Mouse (Mus musculus): ENCODE results near the gene 1700067K01Rik. TPM values are rescaled to one million over a fixed set of nuclear protein-coding genes. Genes with fewer than 3 reads are reported as not detected.
"Not testable (repeated sequence)": the region's sequence is repeated elsewhere in the genome, so short reads cannot be mapped to it uniquely, and the experiment has no call there.

Gene 1700067K01Rik
- polyA plus RNA-seq, 1 experiment from 2014 or later: 1.4 TPM

DNA sequence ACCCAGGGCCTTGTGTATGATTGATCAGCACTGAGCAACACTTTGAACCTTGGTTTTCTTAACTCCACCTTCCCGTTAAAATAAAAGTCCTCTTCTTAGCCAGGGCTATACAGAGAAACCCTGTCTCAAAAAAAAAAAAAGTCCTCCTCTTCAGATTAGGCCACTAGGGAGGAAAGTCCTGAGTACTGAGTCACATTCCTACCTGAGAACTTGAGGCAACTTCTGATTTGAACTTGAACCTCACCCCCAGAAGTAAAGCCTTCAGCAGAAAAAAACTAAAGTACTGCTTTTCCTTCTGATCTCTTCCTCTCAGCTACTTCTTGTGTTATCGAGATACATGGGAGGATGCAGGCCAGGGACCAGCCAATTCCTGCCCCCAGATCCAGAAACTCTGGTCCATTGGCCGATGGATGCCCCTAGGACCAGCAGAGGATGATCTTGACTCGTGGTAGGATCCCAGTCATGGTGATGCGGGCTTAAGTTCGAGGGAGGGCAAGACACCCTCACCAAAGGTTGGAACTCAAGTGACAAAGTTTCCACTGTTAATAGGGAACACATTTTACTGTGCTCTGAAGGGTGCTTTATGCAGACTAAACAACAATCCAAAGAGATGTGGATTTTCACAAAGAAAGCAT is 2.4 kb downstream of the 1700067K01Rik start:
- peak overlapping the region; percentile 59 for H3K4me3 ChIP-seq

GRCm38 (mm10) chr8:84004533-84005201 is 3.4 kb downstream of the 1700067K01Rik start:
- under 1% methylated on average over 30 of the region's 30 CpGs for WGBS
- Histone ChIP-seq H3K4me3 (peak overlapping the region; percentile 59), H3K27ac (replicated peaks) (peak overlapping the region; percentile 75), H3K4me1 (peaks cover 29% of the 10 kb centered on the region), H3K9ac (replicated peaks) (peak overlapping the region; percentile 68), H3K9me3 (no peaks in the 10 kb centered on the region), H3K4me2 (replicated peaks) (peak overlapping the region; percentile 91), H3K27me3 (peaks cover 14% of the 10 kb centered on the region), H3K36me3 (peaks cover 15% of the 10 kb centered on the region)
- ATAC-seq (replicated peaks): peak; percentile 86

More for the DNA sequence above, 2.4 kb downstream of the 1700067K01Rik start:
- Histone ChIP-seq H3K4me1 (peaks cover 38% of the 10 kb centered on the region), H3K9me3 (no peaks in the 10 kb centered on the region), H3K36me3 (peaks cover 17% of the 10 kb centered on the region), H3K27me3 (peaks cover 14% of the 10 kb centered on the region), H3K4me2 (replicated peaks) (peak overlapping the region; percentile 91), H3K27ac (replicated peaks) (no peak overlapping the region), H3K9ac (replicated peaks) (peak overlapping the region; percentile 68)
- 70% methylated on average over 6 of the region's 6 CpGs for WGBS
- ATAC-seq (replicated peaks): no peak

- not testable (repeated sequence) for H3K4me2 ChIP-seq (replicated peaks)
Measured at GRCm38 (mm10) chr8:84005502-84005901, 4.2 kb downstream of the 1700067K01Rik start.

DNA sequence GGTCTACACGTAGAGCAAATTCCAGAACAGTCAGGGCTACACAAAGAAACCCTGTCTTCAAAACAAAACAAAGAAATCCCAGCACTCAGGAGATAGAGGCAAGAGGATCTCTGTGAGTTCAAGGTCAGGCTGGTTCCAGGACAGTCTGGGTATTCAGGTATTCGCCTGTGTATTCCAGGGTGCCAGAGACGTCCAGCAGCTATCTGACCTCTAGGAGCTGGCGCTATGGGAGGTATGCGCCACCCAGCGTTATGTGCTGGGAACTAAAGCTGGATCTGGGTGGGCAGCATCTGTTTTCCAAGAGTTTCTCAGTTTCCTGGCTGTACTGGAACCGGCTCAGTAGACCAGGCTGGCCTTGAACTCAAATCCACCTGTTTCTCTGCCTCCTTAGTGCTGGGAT is 7.1 kb downstream of the 1700067K01Rik start:
- peaks cover 34% of the 10 kb centered on the region for H3K27me3 ChIP-seq
- no peaks in the 10 kb centered on the region for H3K36me3 ChIP-seq
- no peak overlapping the region for H3K4me2 ChIP-seq (replicated peaks)
- no peak overlapping the region for H3K9ac ChIP-seq (replicated peaks)
- WGBS: 20% methylated on average over 7 of the region's 7 CpGs
- H3K4me1 ChIP-seq: peaks cover 36% of the 10 kb centered on the region
- H3K4me3 ChIP-seq: no peak overlapping the region
- no peak overlapping the region for H3K27ac ChIP-seq (replicated peaks)
- H3K9me3 ChIP-seq: no peaks in the 10 kb centered on the region
- ATAC-seq (replicated peaks): no peak

More at GRCm38 (mm10) chr8:84005502-84005901, 4.2 kb downstream of the 1700067K01Rik start:
- not testable (repeated sequence) for H3K27ac ChIP-seq (replicated peaks); ATAC-seq (replicated peaks); H3K9ac ChIP-seq (replicated peaks); H3K9me3 ChIP-seq; H3K4me3 ChIP-seq; H3K36me3 ChIP-seq
- WGBS: 92% methylated on average over 7 of the region's 7 CpGs
- H3K4me1 ChIP-seq: peaks cover 28% of the 10 kb centered on the region
- peaks cover 20% of the 10 kb centered on the region for H3K27me3 ChIP-seq

DNA sequence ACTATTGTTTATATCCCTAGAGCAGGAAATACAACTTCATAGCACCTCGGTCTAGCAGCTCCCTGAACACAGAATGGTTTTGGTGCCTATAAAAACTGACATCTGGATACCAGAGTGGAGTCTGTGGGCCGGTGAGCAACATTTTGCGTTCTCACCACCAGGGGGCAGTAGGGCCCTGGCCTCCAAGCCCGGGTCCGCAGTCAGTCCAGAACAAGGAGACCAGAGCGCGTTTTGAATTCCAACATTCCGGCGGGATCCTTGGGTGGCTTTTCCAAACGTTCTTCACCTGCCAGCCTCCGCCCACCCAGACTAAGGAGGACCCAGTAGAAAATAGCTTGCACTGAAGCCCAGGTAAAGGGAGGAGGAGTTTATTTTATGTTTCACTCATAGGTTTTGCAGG is 8.6 kb downstream of the 1700067K01Rik start:
- Histone ChIP-seq H3K9ac (replicated peaks) (no peak overlapping the region), H3K4me3 (no peak overlapping the region)

GRCm38 (mm10) chr8:84010625-84011611 is 9.6 kb downstream of the 1700067K01Rik start:
- WGBS: 1% methylated on average over 80 of the region's 83 CpGs
- Histone ChIP-seq H3K4me1 (peaks cover 23% of the 10 kb centered on the region), H3K36me3 (no peaks in the 10 kb centered on the region), H3K27me3 (peaks cover 41% of the 10 kb centered on the region), H3K9me3 (no peaks in the 10 kb centered on the region), H3K9ac (replicated peaks) (peak overlapping the region; percentile 46), H3K4me2 (replicated peaks) (peak overlapping the region; percentile 92), H3K27ac (replicated peaks) (no peak overlapping the region), H3K4me3 (peak overlapping the region; percentile 48)
- ATAC-seq (replicated peaks): peak; percentile 44; the same call in 1 of the 2 replicates

More for the DNA sequence above, 8.6 kb downstream of the 1700067K01Rik start:
- Histone ChIP-seq H3K4me2 (replicated peaks) (0 out of 2 replicates have a peak overlapping the region, but pooled peaks have one; percentile 13), H3K27ac (replicated peaks) (no peak overlapping the region), H3K9me3 (no peaks in the 10 kb centered on the region), H3K27me3 (peaks cover 41% of the 10 kb centered on the region), H3K36me3 (no peaks in the 10 kb centered on the region), H3K4me1 (peaks cover 26% of the 10 kb centered on the region)
- WGBS: 2% methylated on average over 11 of the region's 11 CpGs
- no peak for ATAC-seq (replicated peaks)

GRCm38 (mm10) chr8:84011705-84012498 is 10.6 kb downstream of the 1700067K01Rik start, which contains the start of gene 2210011C24Rik:
Gene 2210011C24Rik, minus strand, starts transcription at chr8:84012171.
- no peaks in the 10 kb centered on the region for H3K9me3 ChIP-seq
- peak within 1 kb of the TSS; percentile 92 for H3K4me2 ChIP-seq (replicated peaks)
- H3K36me3 ChIP-seq: no peaks in the 10 kb centered on the region
- peak within 1 kb of the TSS; percentile 48 for H3K4me3 ChIP-seq
- H3K27ac ChIP-seq (replicated peaks): no peak within 1 kb of the TSS
- peak within 1 kb of the TSS; percentile 46 for H3K9ac ChIP-seq (replicated peaks)
- ATAC-seq (replicated peaks): peak; percentile 30; the same call in 1 of the 2 replicates
- 1% methylated on average over 45 of the region's 45 CpGs for WGBS
- H3K4me1 ChIP-seq: peaks cover 23% of the 10 kb centered on the region
- H3K27me3 ChIP-seq: peaks cover 41% of the 10 kb centered on the region

- peak overlapping the region; percentile 48 for H3K4me3 ChIP-seq
Measured at GRCm38 (mm10) chr8:84012499-84013165, 11.3 kb downstream of the 1700067K01Rik start.

GRCm38 (mm10) chr8:84015833-84016232 is 14.5 kb downstream of the 1700067K01Rik start:
- no peaks in the 10 kb centered on the region for H3K9me3 ChIP-seq
- peaks cover 37% of the 10 kb centered on the region for H3K27me3 ChIP-seq
- H3K9ac ChIP-seq (replicated peaks): no peak overlapping the region
- H3K36me3 ChIP-seq: no peaks in the 10 kb centered on the region
- no peak overlapping the region for H3K4me2 ChIP-seq (replicated peaks)
- no peak overlapping the region for H3K27ac ChIP-seq (replicated peaks)
- ATAC-seq (replicated peaks): no peak
- no peak overlapping the region for H3K4me3 ChIP-seq
- WGBS: 95% methylated on average over 5 of the region's 5 CpGs
- H3K4me1 ChIP-seq: peaks cover 18% of the 10 kb centered on the region

More at GRCm38 (mm10) chr8:84012499-84013165, 11.3 kb downstream of the 1700067K01Rik start:
- Histone ChIP-seq H3K27me3 (peaks cover 43% of the 10 kb centered on the region), H3K27ac (replicated peaks) (no peak overlapping the region), H3K4me1 (peaks cover 23% of the 10 kb centered on the region), H3K9ac (replicated peaks) (no peak overlapping the region), H3K9me3 (no peaks in the 10 kb centered on the region), H3K4me2 (replicated peaks) (peak overlapping the region; percentile 92), H3K36me3 (no peaks in the 10 kb centered on the region)
- ATAC-seq (replicated peaks): no peak
- WGBS: 4% methylated on average over 34 of the region's 35 CpGs

GRCm38 (mm10) chr8:84019738-84020137 is 18.4 kb downstream of the 1700067K01Rik start:
- no peak overlapping the region for H3K4me3 ChIP-seq
- H3K36me3 ChIP-seq: no peaks in the 10 kb centered on the region
- H3K9ac ChIP-seq (replicated peaks): no peak overlapping the region
- H3K27ac ChIP-seq (replicated peaks): no peak overlapping the region
- no peak for ATAC-seq (replicated peaks)
- no peaks in the 10 kb centered on the region for H3K4me1 ChIP-seq
- H3K9me3 ChIP-seq: no peaks in the 10 kb centered on the region
- peaks cover 6% of the 10 kb centered on the region for H3K27me3 ChIP-seq
- no peak overlapping the region for H3K4me2 ChIP-seq (replicated peaks)
- 89% methylated on average over 9 of the region's 9 CpGs for WGBS

Data from forebrain, embryonic 15.5 days (tissue).